Mouse (Mus musculus): ENCODE data around the gene Gpsm3. TPM values are rescaled to one million over a fixed set of nuclear protein-coding genes. Genes with fewer than 3 reads are reported as not detected.

Gene Gpsm3
- total and polyA plus RNA-seq, 2 experiments from 2014 or later, result 4.8 to 5.4 TPM

GRCm38 (mm10) chr17:34630761-34631301 lies 41.2 kb downstream of the Gpsm3 start:
- Histone ChIP-seq H3K27ac (peak overlapping the region; percentile 8; the same call in 1 of the 2 replicates), H3K9me3 (ENCODE audit: low read length) (no peaks in the 10 kb centered on the region), H3K36me3 (ENCODE audit: insufficient read depth, low read length) (no peaks in the 10 kb centered on the region), H3K4me2 (ENCODE audit: low read depth, low read length) (peak overlapping the region; percentile 98), H3K27me3 (ENCODE audit: insufficient read depth, low read length) (no peaks in the 10 kb centered on the region), H3K9ac (replicated peaks; ENCODE audit: low read length) (peak overlapping the region; percentile 46), H3K4me1 (ENCODE audit: insufficient read depth, low read length) (peaks cover 44% of the 10 kb centered on the region), H3K4me3 (ENCODE audit: low read length) (peak overlapping the region; percentile 55)
- no peak for TF ChIP-seq CTCF (IDR thresholded peaks at IDR 0.05; ENCODE audit: low read depth)
- ATAC-seq, result no peak
- DNase-seq (ENCODE audit: low spot score), result no peak
- 3% methylated on average over 44 of the region's 48 CpGs for WGBS

- H3K4me1 ChIP-seq (ENCODE audit: insufficient read depth, low read length), result peaks cover 39% of the 10 kb centered on the region
- 8% methylated on average over 12 of the region's 12 CpGs for WGBS
- ATAC-seq, result no peak
These were observed 42.0 kb downstream of the Gpsm3 start for GRCm38 (mm10) chr17:34631647-34632046.

GRCm38 (mm10) chr17:34632261-34632691 lies 42.7 kb downstream of the Gpsm3 start:
- DNase-seq (ENCODE audit: low spot score), result peak; percentile 60
- WGBS, result 4% methylated on average over 26 of the region's 26 CpGs
- Histone ChIP-seq H3K27ac (peak overlapping the region; percentile 11; the same call in 1 of the 2 replicates), H3K4me2 (ENCODE audit: low read depth, low read length) (peak overlapping the region; percentile 98), H3K36me3 (ENCODE audit: insufficient read depth, low read length) (no peaks in the 10 kb centered on the region), H3K4me3 (ENCODE audit: low read length) (peak overlapping the region; percentile 55), H3K4me1 (ENCODE audit: insufficient read depth, low read length) (peaks cover 39% of the 10 kb centered on the region), H3K27me3 (ENCODE audit: insufficient read depth, low read length) (no peaks in the 10 kb centered on the region), H3K9me3 (ENCODE audit: low read length) (no peaks in the 10 kb centered on the region), H3K9ac (replicated peaks; ENCODE audit: low read length) (peak overlapping the region; percentile 44)
- no peak for TF ChIP-seq CTCF (IDR thresholded peaks at IDR 0.05; ENCODE audit: low read depth)
- ATAC-seq, result peak; percentile 30; the same call in 1 of the 2 replicates

More at GRCm38 (mm10) chr17:34631647-34632046, 42.0 kb downstream of the Gpsm3 start:
- peak overlapping the region; percentile 11; the same call in 1 of the 2 replicates for H3K27ac ChIP-seq
- H3K4me3 ChIP-seq (ENCODE audit: low read length), result peak overlapping the region; percentile 55
- no peaks in the 10 kb centered on the region for H3K27me3 ChIP-seq (ENCODE audit: insufficient read depth, low read length)
- H3K9me3 ChIP-seq (ENCODE audit: low read length), result no peaks in the 10 kb centered on the region
- H3K9ac ChIP-seq (replicated peaks; ENCODE audit: low read length), result peak overlapping the region; percentile 44
- no peak for DNase-seq (ENCODE audit: low spot score)
- H3K36me3 ChIP-seq (ENCODE audit: insufficient read depth, low read length), result no peaks in the 10 kb centered on the region
- peak overlapping the region; percentile 98 for H3K4me2 ChIP-seq (ENCODE audit: low read depth, low read length)
- TF ChIP-seq CTCF (IDR thresholded peaks at IDR 0.05; ENCODE audit: low read depth), result no peak

GRCm38 (mm10) chr17:34635671-34636070 lies 46.1 kb downstream of the Gpsm3 start:
- Histone ChIP-seq H3K27me3 (ENCODE audit: insufficient read depth, low read length) (no peaks in the 10 kb centered on the region), H3K36me3 (ENCODE audit: insufficient read depth, low read length) (no peaks in the 10 kb centered on the region), H3K4me2 (ENCODE audit: low read depth, low read length) (no peak overlapping the region), H3K27ac (no peak overlapping the region), H3K9me3 (ENCODE audit: low read length) (no peaks in the 10 kb centered on the region), H3K4me1 (ENCODE audit: insufficient read depth, low read length) (peaks cover 11% of the 10 kb centered on the region), H3K4me3 (ENCODE audit: low read length) (no peak overlapping the region), H3K9ac (replicated peaks; ENCODE audit: low read length) (no peak overlapping the region)
- no peak for TF ChIP-seq CTCF (IDR thresholded peaks at IDR 0.05; ENCODE audit: low read depth)
- WGBS, result 70% methylated on average over 2 of the region's 2 CpGs
- DNase-seq (ENCODE audit: low spot score) (no peak), ATAC-seq (no peak)

GRCm38 (mm10) chr17:34637459-34637858 lies 47.9 kb downstream of the Gpsm3 start:
- H3K36me3 ChIP-seq (ENCODE audit: insufficient read depth, low read length), result no peaks in the 10 kb centered on the region
- H3K9me3 ChIP-seq (ENCODE audit: low read length), result no peaks in the 10 kb centered on the region
- H3K4me2 ChIP-seq (ENCODE audit: low read depth, low read length), result no peak overlapping the region
- H3K27me3 ChIP-seq (ENCODE audit: insufficient read depth, low read length), result no peaks in the 10 kb centered on the region
- no peak overlapping the region for H3K4me3 ChIP-seq (ENCODE audit: low read length)
- H3K27ac ChIP-seq, result no peak overlapping the region
- 71% methylated on average over 3 of the region's 3 CpGs for WGBS
- ATAC-seq, result no peak
- no peak for DNase-seq (ENCODE audit: low spot score)
- H3K9ac ChIP-seq (replicated peaks; ENCODE audit: low read length), result no peak overlapping the region
- peaks cover 6% of the 10 kb centered on the region for H3K4me1 ChIP-seq (ENCODE audit: insufficient read depth, low read length)
- no peak for TF ChIP-seq CTCF (IDR thresholded peaks at IDR 0.05; ENCODE audit: low read depth)

GRCm38 (mm10) chr17:34639461-34640255 lies 50.1 kb downstream of the Gpsm3 start:
- Histone ChIP-seq H3K27me3 (ENCODE audit: insufficient read depth, low read length) (no peaks in the 10 kb centered on the region), H3K4me1 (ENCODE audit: insufficient read depth, low read length) (peaks cover 9% of the 10 kb centered on the region), H3K4me2 (ENCODE audit: low read depth, low read length) (no peak overlapping the region), H3K27ac (peak overlapping the region; percentile 77; the same call in 1 of the 2 replicates), H3K4me3 (ENCODE audit: low read length) (no peak overlapping the region), H3K9ac (replicated peaks; ENCODE audit: low read length) (no peak overlapping the region), H3K36me3 (ENCODE audit: insufficient read depth, low read length) (no peaks in the 10 kb centered on the region), H3K9me3 (ENCODE audit: low read length) (no peaks in the 10 kb centered on the region)
- TF ChIP-seq CTCF (IDR thresholded peaks at IDR 0.05; ENCODE audit: low read depth), result no peak
- DNase-seq (ENCODE audit: low spot score) (no peak), ATAC-seq (no peak)
- WGBS, result 79% methylated on average over 7 of the region's 7 CpGs

Measured in hindbrain, postnatal 0 days (tissue).